Mouse (Mus musculus) spleen, adult 10 weeks (tissue): ENCODE data around the gene Fthl17b. TPM values are rescaled to one million over a fixed set of nuclear protein-coding genes. Genes with fewer than 3 reads are reported as not detected.

Source experiments
- polyA plus RNA-seq: library from polyadenylated mRNA; stranded (reverse); fragments of 350-450 nt; fragmentation: Illumina TruSeq; extraction: RNeasy Lipid Tissue Mini Kit (QIAGEN cat#74804); gene quantifications from one replicate; pipeline ENCODE4 v1.2.3, GENCODE M21; 2015; ENCODE audit warnings: low replicate concordance; ENCODE audit not compliant: insufficient read depth

The Fthl17b gene
- polyA plus RNA-seq = not detected

GRCm38 (mm10) chrX:8962875-8963274 lies at the start of gene Fthl17b:
Fthl17b (minus strand) TSS chrX:8962975.

GRCm38 (mm10) chrX:8986655-8987054 lies 23.9 kb upstream of the Fthl17b start, which contains the start of gene Fthl17d:
Fthl17d (minus strand) TSS chrX:8986755.

GRCm38 (mm10) chrX:8976459-8976858 lies 13.7 kb upstream of the Fthl17b start, which contains the start of gene Fthl17c:
Fthl17c (minus strand) TSS chrX:8976559.

Other genes starting within 250 kb of the Fthl17b start
- not detected for gene Ssx9, start 214.5 kb downstream of the Fthl17b start, polyA plus RNA-seq
- gene Ssxb5, start 159.3 kb downstream of the Fthl17b start, polyA plus RNA-seq = not detected
- gene Gm6592, start 119.0 kb downstream of the Fthl17b start, polyA plus RNA-seq = not detected
- gene Gm5751, start 88.7 kb downstream of the Fthl17b start, polyA plus RNA-seq = not detected
- gene B630019K06Rik, start 70.6 kb downstream of the Fthl17b start, polyA plus RNA-seq = 2.7 TPM
- not detected for gene Fthl17c, start 13.6 kb upstream of the Fthl17b start, polyA plus RNA-seq
- not detected for gene Fthl17d, start 23.8 kb upstream of the Fthl17b start, polyA plus RNA-seq
- not detected for gene Fthl17e, start 70.5 kb upstream of the Fthl17b start, polyA plus RNA-seq
- not detected for gene Fthl17f, start 100.0 kb upstream of the Fthl17b start, polyA plus RNA-seq
- gene 4930402K13Rik, start 141.6 kb upstream of the Fthl17b start, polyA plus RNA-seq = not detected
- 0.72 TPM for gene Lancl3, start 236.9 kb upstream of the Fthl17b start, polyA plus RNA-seq